Mouse (Mus musculus): Measurements from ENCODE around the gene 4930469K13Rik. TPM values are rescaled to one million over a fixed set of nuclear protein-coding genes. Genes with fewer than 3 reads are reported as not detected.

Gene 4930469K13Rik
- polyA plus RNA-seq, 1 experiment: 22.3 TPM

DNA sequence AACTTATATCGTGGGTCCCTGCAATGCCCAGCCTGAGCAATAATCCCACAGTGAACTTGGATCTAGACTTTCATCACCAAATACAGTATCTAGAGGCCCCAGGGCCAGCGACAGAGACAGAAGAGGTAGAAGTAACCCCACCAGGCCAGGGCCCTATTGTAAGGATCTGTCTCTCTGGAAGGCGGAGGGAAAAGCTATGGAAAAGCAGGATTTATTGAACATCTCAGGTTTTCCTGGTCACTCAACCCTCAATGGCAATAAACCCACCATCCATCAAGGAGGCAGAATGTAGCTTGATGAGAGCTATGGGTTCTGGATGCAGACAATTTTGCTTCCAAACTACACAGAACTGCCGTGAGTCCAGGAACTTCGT, 95.8 kb downstream of the 4930469K13Rik start:
- H3K4me3 ChIP-seq (ENCODE audit: control insufficient read depth, low read depth, low read length): no peak overlapping the region
- H3K36me3 ChIP-seq (ENCODE audit: control insufficient read depth, insufficient read depth, low read length): no peaks in the 10 kb centered on the region
- H3K27ac ChIP-seq (ENCODE audit: control insufficient read depth, insufficient read depth, low read depth, low read length): peak overlapping the region; percentile 71; the same call in 1 of the 2 replicates
- H3K27me3 ChIP-seq (ENCODE audit: control insufficient read depth, insufficient read depth, low read length): no peaks in the 10 kb centered on the region
- TF ChIP-seq POLR2A (IDR thresholded peaks at IDR 0.05; ENCODE audit: control insufficient read depth, low read depth, low read length) (no peak), CTCF (IDR thresholded peaks at IDR 0.05; ENCODE audit: control insufficient read depth, insufficient read depth, insufficient replicate concordance, low read depth, low read length) (no peak)
- peaks cover 4% of the 10 kb centered on the region for H3K4me1 ChIP-seq (ENCODE audit: control insufficient read depth, insufficient read depth, low read length)

DNA sequence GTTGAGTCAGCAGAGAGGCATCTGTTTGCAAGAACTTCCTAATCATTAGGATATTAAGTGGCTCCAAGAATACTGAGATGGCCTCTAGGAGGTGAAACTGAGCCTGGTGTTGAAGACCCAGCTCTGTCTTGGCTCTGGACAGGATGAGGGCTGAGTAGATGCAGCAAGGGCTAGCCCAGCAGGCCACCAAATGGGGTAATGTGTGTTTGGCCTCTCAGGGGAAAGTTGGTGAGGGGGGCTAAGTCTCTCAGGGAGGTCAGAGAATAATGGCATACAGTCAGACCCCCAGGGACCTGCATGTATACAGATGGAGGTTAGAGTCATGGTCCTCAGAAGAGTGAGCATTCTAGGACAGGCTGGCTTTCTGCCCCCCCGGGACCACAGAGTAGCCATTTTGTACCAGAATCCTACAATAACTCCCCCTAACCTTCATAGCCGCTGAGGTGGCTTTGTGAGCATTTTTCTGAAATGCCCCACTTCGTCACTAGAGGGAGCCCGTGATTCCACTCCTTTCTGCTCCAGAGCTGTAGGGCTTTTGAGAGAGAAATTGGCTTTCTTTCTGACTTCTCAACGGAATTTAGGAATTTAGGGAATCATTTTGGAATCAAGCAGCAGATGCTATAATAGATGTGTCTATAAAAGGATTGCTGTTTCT, 96.3 kb downstream of the 4930469K13Rik start:
- peak overlapping the region; percentile 71; the same call in 1 of the 2 replicates for H3K27ac ChIP-seq (ENCODE audit: control insufficient read depth, insufficient read depth, low read depth, low read length)
- no peak overlapping the region for H3K4me3 ChIP-seq (ENCODE audit: control insufficient read depth, low read depth, low read length)
- H3K27me3 ChIP-seq (ENCODE audit: control insufficient read depth, insufficient read depth, low read length): no peaks in the 10 kb centered on the region
- TF ChIP-seq CTCF (IDR thresholded peaks at IDR 0.05; ENCODE audit: control insufficient read depth, insufficient read depth, insufficient replicate concordance, low read depth, low read length) (peak; percentile 43; the same call in 1 of the 2 replicates), POLR2A (IDR thresholded peaks at IDR 0.05; ENCODE audit: control insufficient read depth, low read depth, low read length) (no peak)
- H3K4me1 ChIP-seq (ENCODE audit: control insufficient read depth, insufficient read depth, low read length): peaks cover 4% of the 10 kb centered on the region
- no peaks in the 10 kb centered on the region for H3K36me3 ChIP-seq (ENCODE audit: control insufficient read depth, insufficient read depth, low read length)

GRCm38 (mm10) chr11:34000416-34000815, 97.9 kb downstream of the 4930469K13Rik start:
- no peak overlapping the region for H3K4me3 ChIP-seq (ENCODE audit: control insufficient read depth, low read depth, low read length)
- no peaks in the 10 kb centered on the region for H3K27me3 ChIP-seq (ENCODE audit: control insufficient read depth, insufficient read depth, low read length)
- H3K27ac ChIP-seq (ENCODE audit: control insufficient read depth, insufficient read depth, low read depth, low read length): no peak overlapping the region
- H3K4me1 ChIP-seq (ENCODE audit: control insufficient read depth, insufficient read depth, low read length): peaks cover 4% of the 10 kb centered on the region; the same call in 1 of the 2 replicates
- TF ChIP-seq POLR2A (IDR thresholded peaks at IDR 0.05; ENCODE audit: control insufficient read depth, low read depth, low read length) (no peak), CTCF (IDR thresholded peaks at IDR 0.05; ENCODE audit: control insufficient read depth, insufficient read depth, insufficient replicate concordance, low read depth, low read length) (no peak)
- H3K36me3 ChIP-seq (ENCODE audit: control insufficient read depth, insufficient read depth, low read length): no peaks in the 10 kb centered on the region

- Histone ChIP-seq H3K36me3 (ENCODE audit: control insufficient read depth, insufficient read depth, low read length) (no peaks in the 10 kb centered on the region), H3K4me3 (ENCODE audit: control insufficient read depth, low read depth, low read length) (no peak overlapping the region), H3K27ac (ENCODE audit: control insufficient read depth, insufficient read depth, low read depth, low read length) (no peak overlapping the region), H3K27me3 (ENCODE audit: control insufficient read depth, insufficient read depth, low read length) (no peaks in the 10 kb centered on the region), H3K4me1 (ENCODE audit: control insufficient read depth, insufficient read depth, low read length) (peaks cover 5% of the 10 kb centered on the region)
- TF ChIP-seq POLR2A (IDR thresholded peaks at IDR 0.05; ENCODE audit: control insufficient read depth, low read depth, low read length): no peak
- no peak for TF ChIP-seq CTCF (IDR thresholded peaks at IDR 0.05; ENCODE audit: control insufficient read depth, insufficient read depth, insufficient replicate concordance, low read depth, low read length)
Measured at GRCm38 (mm10) chr11:33998244-33998643, 100.1 kb downstream of the 4930469K13Rik start.

GRCm38 (mm10) chr11:33993496-33993895, 104.9 kb downstream of the 4930469K13Rik start:
- Histone ChIP-seq H3K27ac (ENCODE audit: control insufficient read depth, insufficient read depth, low read depth, low read length) (no peak overlapping the region), H3K27me3 (ENCODE audit: control insufficient read depth, insufficient read depth, low read length) (no peaks in the 10 kb centered on the region)
- TF ChIP-seq POLR2A (IDR thresholded peaks at IDR 0.05; ENCODE audit: control insufficient read depth, low read depth, low read length): no peak
- no peak for TF ChIP-seq CTCF (IDR thresholded peaks at IDR 0.05; ENCODE audit: control insufficient read depth, insufficient read depth, insufficient replicate concordance, low read depth, low read length)

DNA sequence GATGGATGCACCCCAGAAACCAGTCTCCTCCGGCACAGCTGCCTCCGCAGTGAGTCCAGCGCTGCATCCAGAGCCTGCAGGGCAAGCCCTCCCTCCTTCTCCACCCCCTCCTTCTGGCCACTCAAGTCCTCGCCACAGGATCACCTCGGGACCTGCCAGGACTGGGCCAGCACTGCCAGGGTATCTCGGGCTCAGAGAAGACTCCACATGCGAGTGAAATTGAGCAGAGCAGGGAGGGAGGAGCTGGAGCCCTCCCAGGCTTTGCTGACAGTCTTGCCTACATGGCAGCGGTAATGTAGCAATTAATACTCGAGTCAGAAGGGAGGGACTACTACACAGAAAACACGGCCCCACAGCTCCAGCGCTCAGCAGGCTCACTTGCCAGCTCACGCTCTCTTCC, 105.4 kb downstream of the 4930469K13Rik start, which contains the start of gene Kcnip1:
Gene Kcnip1, minus strand, starts transcription at position 215 of the 400 bp plus-strand sequence.
- Histone ChIP-seq H3K4me1 (ENCODE audit: control insufficient read depth, insufficient read depth, low read length) (peaks cover 5% of the 10 kb centered on the region), H3K27me3 (ENCODE audit: control insufficient read depth, insufficient read depth, low read length) (no peaks in the 10 kb centered on the region), H3K36me3 (ENCODE audit: control insufficient read depth, insufficient read depth, low read length) (no peaks in the 10 kb centered on the region), H3K27ac (ENCODE audit: control insufficient read depth, insufficient read depth, low read depth, low read length) (no peak within 1 kb of the TSS), H3K4me3 (ENCODE audit: control insufficient read depth, low read depth, low read length) (peak within 1 kb of the TSS; percentile 26)
- TF ChIP-seq CTCF (IDR thresholded peaks at IDR 0.05; ENCODE audit: control insufficient read depth, insufficient read depth, insufficient replicate concordance, low read depth, low read length) (no peak), POLR2A (IDR thresholded peaks at IDR 0.05; ENCODE audit: control insufficient read depth, low read depth, low read length) (no peak)

More at GRCm38 (mm10) chr11:33993496-33993895, 104.9 kb downstream of the 4930469K13Rik start:
- Histone ChIP-seq H3K4me3 (ENCODE audit: control insufficient read depth, low read depth, low read length) (no peak overlapping the region), H3K4me1 (ENCODE audit: control insufficient read depth, insufficient read depth, low read length) (peaks cover 5% of the 10 kb centered on the region), H3K36me3 (ENCODE audit: control insufficient read depth, insufficient read depth, low read length) (no peaks in the 10 kb centered on the region)

- no peak for TF ChIP-seq POLR2A (IDR thresholded peaks at IDR 0.05; ENCODE audit: control insufficient read depth, low read depth, low read length)
- no peak for TF ChIP-seq CTCF (IDR thresholded peaks at IDR 0.05; ENCODE audit: control insufficient read depth, insufficient read depth, insufficient replicate concordance, low read depth, low read length)
- Histone ChIP-seq H3K4me3 (ENCODE audit: control insufficient read depth, low read depth, low read length) (no peak overlapping the region), H3K36me3 (ENCODE audit: control insufficient read depth, insufficient read depth, low read length) (no peaks in the 10 kb centered on the region), H3K4me1 (ENCODE audit: control insufficient read depth, insufficient read depth, low read length) (peaks cover 5% of the 10 kb centered on the region), H3K27ac (ENCODE audit: control insufficient read depth, insufficient read depth, low read depth, low read length) (no peak overlapping the region), H3K27me3 (ENCODE audit: control insufficient read depth, insufficient read depth, low read length) (no peaks in the 10 kb centered on the region)
Measured at GRCm38 (mm10) chr11:33990002-33990401, 108.4 kb downstream of the 4930469K13Rik start.
